Mouse (Mus musculus) bone marrow, adult 2 months (tissue): ENCODE results near the gene Stat1. TPM values are rescaled to one million over a fixed set of nuclear protein-coding genes. Genes with fewer than 3 reads are reported as not detected.

Source experiments
- H3K27ac ChIP-seq: fragments of 200-500 bp; 2 replicates; pipeline ENCODE4 v1.5.1; 2012; ENCODE audit warnings: low read depth, mild to moderate bottlenecking, control low read depth, inconsistent platforms, low read length; ENCODE audit not compliant: control insufficient read depth, poor library complexity, insufficient read depth
- H3K4me1 ChIP-seq: fragments of 200-500 bp; 2 replicates; pipeline ENCODE4 v1.6.1; 2011; ENCODE audit warnings: low read length; ENCODE audit not compliant: control insufficient read depth, insufficient read depth
- H3K4me3 ChIP-seq: fragments of 200-500 bp; replicated peaks from 2 replicates; pipeline ENCODE3; 2011; ENCODE audit warnings: mild to moderate bottlenecking, low read depth, low read length, control low read depth; ENCODE audit not compliant: control insufficient read depth
- CTCF ChIP-seq: fragments of 200-500 bp; IDR thresholded peaks from 2 replicates; pipeline ENCODE4 v1.5.1; 2011; ENCODE audit warnings: low read length, control low read depth; ENCODE audit not compliant: control insufficient read depth, insufficient read depth
- POLR2A ChIP-seq: fragments of 200-500 bp; IDR thresholded peaks from 2 replicates; pipeline ENCODE4 v1.6.1; 2011; ENCODE audit warnings: low read depth, mild to moderate bottlenecking, control low read depth, low read length, borderline replicate concordance; ENCODE audit not compliant: control insufficient read depth
- WGBS: fragments of 180-500 bp; shearing (Covaris S2); methylation state at CpG from one replicate; pipeline ENCODE4 v1.1.7; 2018; 5-methylcytosine and 5-hydroxymethylcytosine counted together
- polyA plus RNA-seq: library from polyadenylated mRNA; stranded (reverse); fragments of >200 nt; gene quantifications from 2 replicates; pipeline ENCODE4 v1.2.4, GENCODE M21; 2011; ENCODE audit warnings: low replicate concordance; ENCODE audit not compliant: missing spikeins, insufficient read depth, insufficient read length

Stat1 gene
- polyA plus RNA-seq, 1 experiment, result 28.8 TPM

GRCm38 (mm10) chr1:52120191-52120590 lies 951 bp downstream of the Stat1 start:
- TF ChIP-seq POLR2A, result no peak
- TF ChIP-seq CTCF, result no peak
- Histone ChIP-seq H3K4me1 (peaks cover 4% of the 10 kb centered on the region; the same call in 1 of the 2 replicates), H3K27ac (no peak overlapping the region), H3K4me3 (peak overlapping the region; percentile 89)
- 10% methylated on average over 10 of the region's 10 CpGs for WGBS

- no peak for TF ChIP-seq POLR2A
- TF ChIP-seq CTCF, result no peak
- peaks cover 4% of the 10 kb centered on the region; the same call in 1 of the 2 replicates for H3K4me1 ChIP-seq
- no peak overlapping the region for H3K27ac ChIP-seq
- 85% methylated on average over 3 of the region's 3 CpGs for WGBS
- no peak overlapping the region for H3K4me3 ChIP-seq
These were observed 1.8 kb downstream of the Stat1 start for GRCm38 (mm10) chr1:52121052-52121451.

- 51% methylated on average over 3 of the region's 3 CpGs for WGBS
- no peak for TF ChIP-seq CTCF
- no peak for TF ChIP-seq POLR2A
- peaks cover 4% of the 10 kb centered on the region; the same call in 1 of the 2 replicates for H3K4me1 ChIP-seq
These were observed 5.6 kb downstream of the Stat1 start for GRCm38 (mm10) chr1:52124818-52125217.

GRCm38 (mm10) chr1:52127350-52127749 lies 8.1 kb downstream of the Stat1 start:
- 92% methylated on average over 6 of the region's 6 CpGs for WGBS
- Histone ChIP-seq H3K27ac (no peak overlapping the region), H3K4me1 (peaks cover 2% of the 10 kb centered on the region; the same call in 1 of the 2 replicates), H3K4me3 (no peak overlapping the region)
- TF ChIP-seq CTCF, result no peak
- TF ChIP-seq POLR2A, result no peak

More at GRCm38 (mm10) chr1:52124818-52125217, 5.6 kb downstream of the Stat1 start:
- no peak overlapping the region for H3K4me3 ChIP-seq
- H3K27ac ChIP-seq, result peak overlapping the region; percentile 62; the same call in 1 of the 2 replicates

GRCm38 (mm10) chr1:52129794-52130193 lies 10.6 kb downstream of the Stat1 start:
- peaks cover 1% of the 10 kb centered on the region; the same call in 1 of the 2 replicates for H3K4me1 ChIP-seq
- WGBS, result 34% methylated on average over 6 of the region's 6 CpGs
- no peak for TF ChIP-seq CTCF
- TF ChIP-seq POLR2A, result no peak
- peak overlapping the region; percentile 53 for H3K27ac ChIP-seq
- no peak overlapping the region for H3K4me3 ChIP-seq

GRCm38 (mm10) chr1:52131787-52132377 lies 12.6 kb downstream of the Stat1 start:
- TF ChIP-seq CTCF (no peak), POLR2A (no peak)
- no peak overlapping the region for H3K4me3 ChIP-seq
- 86% methylated on average over 11 of the region's 11 CpGs for WGBS
- no peak overlapping the region for H3K27ac ChIP-seq
- peaks cover 1% of the 10 kb centered on the region; the same call in 1 of the 2 replicates for H3K4me1 ChIP-seq

GRCm38 (mm10) chr1:52133254-52133653 lies 14.0 kb downstream of the Stat1 start:
- peaks cover 1% of the 10 kb centered on the region; the same call in 1 of the 2 replicates for H3K4me1 ChIP-seq
- TF ChIP-seq CTCF, result no peak
- no peak for TF ChIP-seq POLR2A
- no peak overlapping the region for H3K4me3 ChIP-seq
- H3K27ac ChIP-seq, result no peak overlapping the region
- 81% methylated on average over 8 of the region's 8 CpGs for WGBS

GRCm38 (mm10) chr1:52137292-52137691 lies 18.1 kb downstream of the Stat1 start:
- Histone ChIP-seq H3K4me3 (no peak overlapping the region), H3K4me1 (peaks cover 2% of the 10 kb centered on the region; the same call in 1 of the 2 replicates), H3K27ac (no peak overlapping the region)
- WGBS, result 89% methylated on average over 16 of the region's 16 CpGs
- TF ChIP-seq POLR2A (no peak), CTCF (no peak)

GRCm38 (mm10) chr1:52140534-52140933 lies 21.3 kb downstream of the Stat1 start:
- TF ChIP-seq CTCF (no peak), POLR2A (no peak)
- WGBS, result 88% methylated on average over 9 of the region's 9 CpGs
- Histone ChIP-seq H3K4me1 (peaks cover 2% of the 10 kb centered on the region; the same call in 1 of the 2 replicates), H3K27ac (no peak overlapping the region), H3K4me3 (no peak overlapping the region)
